Mouse (Mus musculus) adrenal gland, adult 18-20 months (tissue): ENCODE results near the gene Npcd. TPM values are rescaled to one million over a fixed set of nuclear protein-coding genes. Genes with fewer than 3 reads are reported as not detected.
"Not testable (repeated sequence)": the region's sequence is repeated elsewhere in the genome, so short reads cannot be mapped to it uniquely, and the experiment has no call there.

Experiments
- DNase-seq, 2 experiments: peaks; one replicate each; pipeline ENCODE4 v3.0.0; 2021 to 2022; ENCODE audit warnings: low spot score in 2 of 2
- total RNA-seq, 2 experiments: library from RNA; stranded (reverse); gene quantifications; 1 replicate in 1 of 2; 2 replicates in 1 of 2; pipeline ENCODE4 v1.2.3; 2021

The Npcd gene
- total RNA-seq, 2 experiments from 2014 or later: 0.32 to 0.89 TPM

DNA sequence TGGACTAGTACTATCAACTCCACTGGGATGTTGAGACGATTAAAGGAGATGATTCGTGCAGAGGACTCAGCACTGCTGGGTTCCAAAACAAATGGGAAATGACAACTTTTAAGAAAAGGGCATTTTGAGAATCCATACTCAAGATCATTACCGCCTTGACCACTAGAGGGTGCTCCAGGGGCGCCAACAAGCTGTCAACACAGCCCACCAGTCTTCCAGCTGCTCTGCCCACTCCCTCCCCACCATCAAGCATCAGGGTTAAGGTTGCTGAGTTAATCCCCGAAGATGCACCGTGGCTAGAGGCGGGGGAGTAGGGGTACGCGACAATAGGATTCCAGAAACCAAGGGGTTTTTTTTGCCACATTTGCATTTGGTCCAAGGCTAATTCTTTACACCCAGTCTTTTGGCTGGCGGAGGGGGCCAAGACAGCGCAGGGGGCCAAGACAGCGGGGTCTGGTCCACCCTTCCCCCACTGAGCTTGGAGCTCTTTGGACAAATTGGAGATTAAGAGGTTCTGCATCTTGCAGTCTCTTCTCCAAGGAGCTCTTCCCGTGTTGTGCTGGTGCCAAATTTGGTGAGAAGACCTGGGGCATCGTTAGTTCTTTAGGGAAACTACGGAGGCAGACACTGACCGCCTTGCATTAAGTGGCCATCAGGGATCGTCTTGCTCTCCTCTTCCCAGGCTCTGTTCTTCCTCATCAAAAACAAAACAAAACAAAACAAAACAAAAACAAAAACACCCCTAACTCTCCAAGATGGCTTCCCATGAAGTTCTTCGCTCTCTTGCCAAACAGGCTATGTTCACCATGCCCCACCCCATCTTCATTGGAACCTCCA is 1.8 kb downstream of the Npcd start:
- peak; percentile 75 to 77 for DNase-seq

DNA sequence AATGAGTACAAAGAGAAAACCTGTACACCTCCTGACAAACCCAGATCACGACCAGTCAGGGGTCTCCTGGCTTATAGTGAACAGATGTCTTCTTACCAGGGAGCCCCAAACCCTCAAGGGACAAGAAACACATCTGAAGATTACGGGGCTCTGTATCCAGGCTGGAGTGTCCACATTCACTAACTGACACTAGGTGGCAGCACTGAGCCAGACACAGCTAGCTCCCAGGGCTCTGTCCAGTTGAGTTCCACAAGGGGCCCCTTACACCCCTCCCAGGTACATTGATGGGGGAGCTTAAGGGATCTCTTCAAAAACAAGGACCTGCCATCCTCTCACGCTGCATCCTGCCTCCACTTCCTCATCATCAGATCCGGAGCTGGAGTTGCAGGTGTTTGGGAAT is 3.6 kb downstream of the Npcd start:
- DNase-seq: peak; percentile 67 to 68

DNA sequence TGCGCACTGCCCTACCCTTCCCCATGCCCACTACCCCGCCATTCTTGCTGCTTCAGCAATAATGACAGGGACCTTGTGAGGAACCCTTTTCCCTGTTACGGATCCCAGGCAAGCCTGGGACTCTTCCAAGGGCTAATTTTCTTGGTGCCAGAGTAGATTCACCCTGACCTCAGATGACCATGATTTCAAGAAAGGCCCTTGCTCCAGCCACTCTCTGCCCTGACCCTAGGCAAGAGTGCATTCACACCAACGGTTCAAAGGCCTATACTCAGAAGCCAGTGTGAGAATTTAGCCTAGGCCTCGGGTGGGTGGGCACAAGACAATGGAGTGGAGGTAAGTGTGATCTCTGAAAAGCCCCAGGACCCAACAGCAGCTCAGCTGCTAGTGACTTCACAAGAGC is 4.6 kb downstream of the Npcd start:
- DNase-seq: no peak

DNA sequence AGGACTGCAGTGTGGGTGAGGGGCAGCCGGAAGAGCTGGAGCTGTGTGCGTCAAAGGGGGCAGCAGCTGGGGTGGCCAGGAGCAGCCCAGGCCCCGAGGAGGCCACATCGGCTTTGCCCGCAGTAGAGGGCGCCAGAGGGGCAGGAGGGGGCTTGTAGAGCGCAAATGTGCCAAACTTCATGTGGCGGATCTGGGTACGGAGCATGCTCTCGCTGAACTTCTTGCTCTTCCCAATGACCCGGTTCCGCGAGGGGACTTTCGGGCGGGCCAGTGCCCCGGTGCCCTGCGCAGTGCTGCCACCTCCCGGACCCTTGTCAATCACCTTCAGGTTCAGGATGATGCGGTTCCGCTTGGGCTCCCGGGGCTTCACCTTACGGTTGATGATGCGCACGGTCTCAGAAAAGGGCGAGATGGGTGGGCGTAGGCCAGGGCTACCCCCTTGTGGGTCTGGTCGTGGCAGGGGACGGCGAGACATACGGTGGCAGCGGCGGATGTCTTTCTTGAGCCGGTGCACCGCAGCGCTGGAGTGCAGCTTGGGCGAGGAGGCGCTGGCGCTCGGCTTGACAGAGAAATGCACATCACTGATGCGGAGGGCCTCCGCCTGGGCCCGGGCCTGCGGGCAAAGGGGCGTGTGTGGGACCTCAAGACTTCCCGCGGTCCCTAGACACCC is 5.5 kb downstream of the Npcd start:
- DNase-seq: peak in 1 of 2 experiments; percentile 39

DNA sequence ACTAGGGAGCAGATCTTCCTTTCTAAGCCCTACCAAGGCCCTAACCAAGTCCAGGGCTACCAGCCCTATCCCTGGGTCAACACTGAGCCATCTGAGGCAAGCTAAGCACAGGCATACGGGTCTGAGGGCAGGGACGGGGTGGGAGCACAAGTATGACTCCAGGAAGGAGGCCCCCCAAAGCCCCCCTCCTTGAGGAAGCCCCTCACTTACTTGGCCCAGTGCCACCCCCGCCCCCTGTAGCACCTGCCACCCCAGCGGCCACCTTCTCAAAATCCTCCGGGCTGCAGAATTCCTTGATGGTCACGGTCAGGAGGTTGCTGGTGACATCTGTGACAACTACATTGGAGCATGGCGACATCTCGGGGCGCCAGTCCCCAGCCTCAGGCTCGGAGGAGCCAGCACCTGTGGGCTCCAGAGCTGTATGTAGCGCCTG is 6.2 kb downstream of the Npcd start:
- no peak for DNase-seq

DNA sequence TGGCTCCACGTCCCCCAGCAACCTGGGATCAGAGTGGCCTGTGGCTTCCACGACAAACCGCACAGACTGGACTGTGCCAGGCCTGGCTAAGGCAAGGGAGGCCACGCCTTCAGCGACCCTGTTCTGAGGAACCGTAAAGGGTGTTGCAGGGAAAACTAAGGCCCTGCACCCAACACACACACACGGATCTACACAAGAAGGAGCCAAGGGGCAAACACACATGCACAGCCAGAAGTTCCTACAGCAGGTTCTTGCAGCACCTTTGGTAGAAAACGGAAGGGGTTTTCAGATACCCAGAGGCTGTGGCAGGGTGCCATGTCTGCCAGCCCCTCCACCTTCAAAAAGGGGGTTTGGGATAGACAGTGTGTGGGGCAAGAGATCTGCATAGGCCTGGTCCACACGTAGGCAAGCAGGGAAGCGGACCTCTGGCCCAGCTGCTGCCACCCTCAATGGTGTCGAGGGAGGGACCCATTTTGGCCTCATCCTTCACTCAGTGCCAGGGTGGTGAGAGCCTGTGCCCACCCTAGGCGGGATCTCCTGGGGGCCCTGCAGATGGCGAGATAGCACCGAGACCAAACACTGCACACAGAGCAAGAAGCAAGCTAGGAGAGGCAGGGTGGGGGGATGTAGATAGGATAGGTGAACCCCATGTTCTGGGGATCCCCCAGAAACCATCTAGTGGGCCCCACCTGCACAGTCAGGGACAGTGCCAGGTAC is 6.8 kb downstream of the Npcd start:
- DNase-seq: no peak

DNA sequence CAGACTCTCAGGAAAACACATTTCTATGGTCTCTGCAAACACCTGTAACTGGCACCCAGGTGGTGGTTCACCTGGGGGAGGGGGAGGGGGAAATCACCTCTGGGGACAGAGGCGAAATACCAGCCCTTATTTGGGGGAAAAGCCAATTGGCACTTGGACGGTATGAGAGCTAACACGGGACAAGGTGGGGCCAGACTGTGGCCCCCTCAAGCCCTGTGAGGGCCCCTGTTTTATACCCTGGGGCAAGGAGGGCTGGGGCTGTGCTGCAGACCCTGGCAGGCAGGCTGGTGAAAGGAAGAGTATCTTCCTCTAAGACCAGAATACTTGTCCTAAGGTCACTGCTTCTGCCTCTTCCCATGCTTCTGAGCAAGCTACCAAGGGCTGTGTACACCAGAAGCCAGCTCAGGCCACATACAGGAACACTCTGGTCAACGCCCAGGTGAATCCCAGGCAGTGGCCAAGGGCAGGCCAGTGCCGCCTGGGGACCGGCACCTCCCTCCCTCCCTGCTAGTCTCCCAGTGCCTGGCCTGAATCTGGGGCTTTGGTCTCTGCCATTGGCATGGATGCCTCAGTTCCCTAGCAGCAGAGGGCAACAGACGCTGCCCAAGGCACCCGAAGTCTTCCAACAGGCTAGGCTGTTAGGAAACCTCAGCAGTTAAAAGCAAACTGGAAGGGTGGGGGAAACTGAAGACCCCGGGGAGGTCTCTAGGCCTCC is 7.7 kb downstream of the Npcd start:
- no peak for DNase-seq

DNA sequence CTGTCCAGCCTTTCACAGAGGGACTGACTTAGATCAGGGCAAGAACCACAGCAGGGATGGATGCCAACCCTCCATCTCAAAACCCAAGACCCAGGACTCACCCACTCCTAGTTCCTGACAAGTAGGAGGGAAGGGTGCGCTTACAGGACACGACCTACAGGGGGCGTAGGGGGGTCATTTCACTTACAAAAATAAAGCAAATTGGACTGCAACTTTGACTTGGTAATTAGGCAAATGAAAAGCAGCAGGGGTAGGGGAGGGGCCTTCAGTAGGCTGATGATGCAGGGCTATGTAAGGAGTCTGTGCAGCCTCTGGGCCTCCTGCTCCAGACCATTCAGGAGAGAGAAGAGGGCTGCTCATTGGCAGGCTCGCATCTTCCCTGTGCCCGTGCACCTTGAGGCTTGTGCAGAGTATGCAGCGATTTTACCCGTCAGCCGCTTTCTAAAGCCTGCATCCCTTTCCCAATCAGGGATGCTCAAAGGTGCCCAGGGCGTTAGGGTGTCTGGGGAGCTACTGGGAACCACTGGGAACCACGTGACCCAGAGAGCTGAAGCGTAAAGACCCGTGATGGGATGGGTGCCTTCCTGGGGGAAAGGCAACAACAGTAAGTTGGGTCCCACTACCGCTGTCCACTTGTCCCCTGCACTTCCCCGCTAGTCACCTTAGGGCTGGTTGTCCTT is 8.8 kb downstream of the Npcd start:
- no peak for DNase-seq

DNA sequence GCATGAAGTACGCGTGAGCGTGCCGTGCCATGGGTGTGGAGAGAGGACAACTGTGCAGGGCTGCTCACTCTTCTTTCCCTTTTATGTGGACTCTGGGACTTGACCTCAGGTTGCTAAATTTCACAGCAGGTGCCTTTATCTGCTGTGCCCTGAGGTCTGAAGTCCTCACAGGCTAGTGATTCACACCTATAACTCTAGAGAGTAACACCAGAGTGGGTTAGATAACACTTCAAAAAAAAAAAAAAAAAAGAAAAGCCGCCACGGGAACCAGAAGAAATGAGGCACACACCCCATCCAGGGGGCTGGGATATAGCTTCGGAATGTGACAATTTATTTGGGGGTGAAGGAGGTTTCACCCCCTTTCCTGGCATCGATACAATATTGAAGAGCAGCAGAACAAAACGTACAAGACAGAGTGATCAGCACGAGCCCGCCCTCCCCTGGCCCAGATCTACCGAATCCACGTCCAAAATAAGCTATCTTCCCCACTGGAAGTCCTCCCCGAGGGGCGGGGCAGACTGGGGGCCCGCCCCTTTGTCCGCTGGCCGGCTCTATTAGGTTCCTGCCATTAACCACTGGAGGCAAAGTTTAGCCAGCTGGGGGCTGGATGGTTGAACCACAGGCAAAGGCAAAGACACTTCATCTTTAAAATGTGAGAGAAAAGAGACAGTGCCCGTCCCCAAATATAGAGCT is 10.3 kb downstream of the Npcd start:
- DNase-seq: peak in 1 of 2 experiments; percentile 54

DNA sequence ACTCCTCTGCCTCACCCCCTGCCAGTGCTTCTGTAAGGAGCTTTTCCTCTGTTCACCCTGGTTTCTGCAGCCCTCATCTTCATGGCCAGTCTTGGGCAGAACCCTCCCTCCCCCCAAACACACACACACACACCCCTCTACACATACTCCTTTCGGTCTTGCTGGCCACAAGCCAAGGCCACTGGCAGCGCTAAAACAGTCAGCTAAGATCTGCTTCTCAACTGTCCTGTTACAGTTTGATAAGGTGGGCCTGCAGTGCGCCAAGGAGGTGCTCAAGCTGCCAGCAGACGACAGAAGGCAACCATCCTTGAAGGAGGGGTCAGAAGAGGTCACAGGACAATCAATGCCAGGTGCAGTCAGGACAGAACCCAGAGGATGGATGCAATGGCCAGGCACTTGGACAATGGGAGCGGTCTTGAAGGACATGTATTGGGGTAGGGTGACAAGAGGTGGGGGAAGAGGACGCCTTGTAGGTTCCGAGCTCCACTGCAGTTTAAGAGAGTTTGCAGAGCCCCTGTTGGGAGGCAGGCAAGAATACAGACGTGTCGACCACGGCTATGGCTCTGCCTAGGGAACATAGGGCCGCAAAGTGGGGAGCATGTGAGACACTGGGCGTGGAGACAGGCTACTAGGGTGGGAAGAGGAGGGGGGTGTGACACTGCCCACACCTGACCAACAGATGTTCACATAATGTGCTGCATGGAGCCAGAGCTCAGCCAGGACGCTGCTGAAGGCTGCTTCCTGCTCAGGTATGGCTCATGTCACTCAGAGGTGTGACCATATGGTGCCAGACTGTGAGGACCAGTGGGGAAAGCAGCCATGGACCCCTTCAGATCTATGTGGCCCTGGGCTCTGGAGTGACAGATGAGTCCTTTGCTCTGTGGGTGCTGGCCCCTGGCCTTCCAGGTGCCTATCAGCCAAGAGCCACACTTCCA is 11.5 kb downstream of the Npcd start:
- DNase-seq: no peak

DNA sequence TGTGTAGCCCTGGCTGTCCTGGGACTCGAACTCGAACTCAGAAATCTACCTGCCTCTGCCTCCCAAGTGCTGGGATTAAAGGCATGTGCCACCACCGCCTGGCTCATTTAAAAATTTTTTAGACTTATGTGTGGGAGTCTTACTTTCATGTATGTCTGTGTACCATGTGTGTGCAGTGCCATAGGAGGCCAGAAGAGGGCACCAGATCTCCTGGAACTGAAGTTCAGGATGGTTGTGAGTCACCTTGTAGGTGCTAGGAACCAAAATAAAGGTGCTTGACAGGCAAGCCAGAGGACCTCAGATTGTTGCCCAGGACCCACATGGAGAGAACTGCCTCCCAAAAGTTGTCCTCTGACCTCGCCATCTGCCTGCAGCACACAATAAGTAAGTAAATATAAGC is 15.7 kb downstream of the Npcd start:
- no peak for DNase-seq

DNA sequence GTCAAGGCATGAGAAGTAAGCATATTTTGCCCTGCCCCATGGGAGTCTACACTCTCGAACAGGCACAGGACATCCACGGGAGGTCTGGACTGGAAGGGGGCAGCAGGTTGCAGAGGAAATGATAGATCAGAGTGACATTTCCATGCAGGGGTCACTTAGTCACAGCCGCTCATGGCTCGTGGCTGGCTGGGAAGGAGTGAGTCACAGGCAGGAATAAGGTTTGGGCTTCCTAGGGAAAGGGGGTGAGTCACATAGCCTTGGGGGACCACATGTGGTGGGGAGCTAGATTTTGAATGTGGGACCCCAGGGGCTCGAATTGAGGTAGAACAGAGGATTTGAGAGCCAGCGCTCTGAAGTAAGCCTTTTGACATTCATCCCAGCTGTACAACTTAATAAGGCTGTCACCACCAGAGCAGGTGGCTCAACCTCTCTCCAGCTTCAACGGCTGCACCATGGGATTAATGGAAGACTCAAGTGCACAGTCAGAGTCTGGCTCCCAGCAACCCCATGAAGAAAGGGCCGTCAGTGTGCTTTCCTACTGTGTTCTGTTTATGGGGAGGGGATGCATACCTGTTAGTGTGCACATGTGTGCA is 20.3 kb downstream of the Npcd start:
- no peak for DNase-seq

DNA sequence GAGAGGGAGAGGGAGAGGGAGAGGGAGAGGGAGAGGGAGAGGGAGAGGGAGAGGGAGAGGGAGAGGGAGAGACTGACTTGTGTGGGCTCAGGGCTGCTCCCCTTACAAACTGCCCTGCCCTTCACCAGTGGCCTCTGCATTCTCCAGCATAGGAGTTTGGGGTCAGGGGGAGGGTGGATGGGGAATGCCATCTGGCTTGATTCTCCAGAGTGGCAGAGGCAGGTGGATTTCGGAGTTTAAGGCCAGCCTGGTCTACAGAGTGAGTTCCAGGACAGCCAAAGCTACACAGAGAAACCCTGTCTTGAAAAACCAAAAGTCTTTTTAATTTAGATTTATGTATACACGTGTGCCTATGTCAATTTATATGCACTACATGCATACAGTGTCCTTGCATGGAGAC is 21.2 kb downstream of the Npcd start:
- DNase-seq: not testable (repeated sequence)

DNA sequence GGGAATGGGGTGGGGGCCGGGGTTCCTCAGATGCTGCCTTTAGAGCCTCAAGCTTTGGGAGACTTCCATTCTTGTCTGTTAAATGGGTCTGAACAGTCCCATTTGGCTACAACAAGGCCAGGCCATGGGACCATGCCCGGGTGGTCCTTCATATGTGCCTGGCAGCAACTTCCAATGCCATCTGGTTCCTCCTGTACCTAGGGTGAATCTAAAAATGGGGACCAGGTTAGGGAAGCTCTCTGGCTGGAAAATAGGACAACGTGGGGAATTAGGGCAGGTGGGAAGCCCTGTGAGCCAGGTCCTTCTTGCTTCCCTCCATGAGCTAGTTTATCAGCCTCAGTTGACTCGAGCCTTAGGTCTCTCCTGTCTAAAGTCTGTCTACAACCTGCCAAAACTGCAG is 23.0 kb downstream of the Npcd start:
- DNase-seq: no peak

DNA sequence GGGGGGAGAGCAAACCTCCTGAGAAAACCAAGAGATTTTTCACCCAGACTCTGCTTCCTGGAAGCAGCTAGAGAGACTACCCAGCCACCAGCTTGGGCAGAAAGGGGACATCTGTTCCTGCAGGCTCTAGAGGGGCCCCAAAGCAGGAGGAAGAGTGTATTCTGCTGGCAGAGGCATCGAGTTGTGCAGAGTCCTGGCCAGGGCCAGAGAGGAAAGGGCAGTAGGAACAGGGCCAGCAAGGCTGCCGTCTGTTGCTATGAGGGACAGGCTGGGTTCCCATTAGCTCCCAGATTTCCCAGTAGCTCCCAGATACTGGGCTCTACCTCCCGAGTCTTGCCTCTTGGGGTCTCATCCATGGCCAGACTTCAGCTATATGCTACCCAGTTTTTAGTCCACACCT is 24.0 kb downstream of the Npcd start:
- no peak for DNase-seq

DNA sequence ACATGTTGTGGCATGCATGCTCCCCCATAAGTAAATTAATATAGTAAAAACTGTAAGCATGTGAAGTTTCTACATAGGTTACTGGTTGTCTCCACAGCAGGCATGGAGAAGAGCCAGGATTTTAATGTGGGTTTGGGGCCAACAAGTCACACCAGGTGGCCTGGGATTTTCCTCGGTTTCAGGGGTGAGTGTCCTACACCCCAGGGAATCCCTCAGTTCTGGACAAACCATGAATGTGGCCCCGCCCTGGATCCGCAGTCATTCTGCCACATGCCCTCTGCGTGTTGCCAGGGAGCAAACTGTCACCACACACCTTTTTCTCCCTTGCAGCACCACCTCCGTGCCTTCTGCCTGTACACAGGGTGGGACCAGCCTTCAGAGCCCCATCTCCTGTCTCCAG is 25.4 kb downstream of the Npcd start:
- no peak for DNase-seq

DNA sequence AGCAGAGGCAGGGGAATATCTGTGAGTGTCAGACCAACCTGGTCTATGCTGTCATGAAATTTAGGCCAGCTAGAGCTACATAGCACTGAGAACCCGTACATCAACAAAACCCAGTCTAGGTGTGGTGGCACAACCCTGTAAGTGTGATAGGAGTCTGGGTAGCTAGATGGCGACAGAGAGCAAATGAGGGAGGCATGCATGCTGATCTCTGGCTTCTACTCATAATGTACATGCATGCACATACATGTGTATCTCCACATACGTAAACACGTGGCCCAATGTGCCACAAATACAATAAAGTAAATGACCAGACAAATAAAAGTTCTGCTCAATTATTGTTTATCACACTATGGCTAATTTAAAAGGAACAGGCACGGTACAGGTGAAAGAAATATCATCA is 25.9 kb downstream of the Npcd start:
- peak in 1 of 2 experiments; percentile 40 for DNase-seq

DNA sequence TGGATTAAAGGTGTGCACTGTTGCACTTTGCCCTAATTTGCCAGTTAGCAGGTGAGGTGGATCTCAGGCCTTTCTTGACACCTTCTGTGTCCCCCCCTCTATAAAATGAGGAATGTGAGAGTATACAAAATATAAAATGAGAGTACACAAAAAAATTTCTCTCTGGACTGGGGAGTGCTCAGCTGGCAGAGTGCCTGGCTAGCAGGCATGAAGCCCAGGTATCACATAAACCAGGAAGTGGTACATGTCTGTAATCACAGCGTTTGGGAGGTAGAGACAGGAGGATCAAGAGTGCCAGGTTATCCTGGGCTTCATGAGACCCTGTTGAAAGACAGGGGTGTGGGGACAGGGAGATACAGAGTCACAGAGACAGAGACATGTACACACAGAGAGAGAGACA is 27.0 kb downstream of the Npcd start:
- DNase-seq: no peak

DNA sequence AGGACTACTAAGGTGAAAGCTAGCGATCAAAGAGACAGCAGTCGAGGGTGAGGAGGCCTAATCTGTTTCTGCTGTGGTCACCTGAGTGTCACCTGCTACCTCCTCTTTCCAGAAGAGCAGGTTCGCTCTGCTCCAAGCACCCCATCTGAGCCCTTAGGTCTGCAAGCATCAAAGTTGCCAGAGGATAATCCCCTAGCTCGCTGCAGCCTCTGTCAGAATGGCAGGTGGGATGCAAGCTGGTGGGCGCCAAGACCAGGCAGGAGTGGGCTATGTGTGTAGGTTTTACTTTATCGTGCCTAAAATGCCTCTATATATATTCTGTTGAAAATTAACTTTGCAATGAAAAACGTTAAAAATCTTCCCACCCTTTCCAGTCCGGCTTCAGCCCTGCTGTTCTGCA is 28.8 kb downstream of the Npcd start:
- no peak for DNase-seq
